ENCODE assay signal across 8 mouse cellular contexts in genomic region chr5:23518673-23519072, GRCm38 (mm10).
DNase-seq lines count a peak whose midpoint lies in the region; ATAC-seq lines count a peak whose summit lies in the region.

No protein-coding gene starts in this region.

- intact Hi-C loops in left cerebral cortex, postnatal 4 days (cut with DNase I), result no loop called here
- intact Hi-C loops in left cerebral cortex, postnatal 14 days (cut with DNase I), result no loop called here

- H3K27me3 ChIP-seq in heart, embryonic 16.5 days (ENCODE audit: control insufficient read depth, insufficient read depth, low read length), result no peaks in the 10 kb centered on the region
- H3K27me3 ChIP-seq in lung, embryonic 16.5 days (ENCODE audit: control insufficient read depth, insufficient read depth, low read depth, low read length), result no peaks in the 10 kb centered on the region
- no peaks in the 10 kb centered on the region for H3K27me3 ChIP-seq in midbrain, embryonic 15.5 days (replicated peaks)

- peaks cover 36% of the 10 kb centered on the region for H3K4me1 ChIP-seq in heart, embryonic 16.5 days (ENCODE audit: control insufficient read depth, insufficient read depth, low read length)
- H3K4me1 ChIP-seq in lung, embryonic 16.5 days (replicated peaks; ENCODE audit: control insufficient read depth, insufficient read depth, low read length), result peaks cover 12% of the 10 kb centered on the region
- peaks cover 5% of the 10 kb centered on the region; the same call in 1 of the 2 replicates for H3K4me1 ChIP-seq in midbrain, embryonic 15.5 days

- peak overlapping the region; percentile 91 for H3K27ac ChIP-seq in heart, embryonic 16.5 days (ENCODE audit: low read length)
- H3K27ac ChIP-seq in lung, embryonic 16.5 days (ENCODE audit: low read length), result no peak overlapping the region
- H3K27ac ChIP-seq in midbrain, embryonic 15.5 days, result no peak overlapping the region

- no peaks in the 10 kb centered on the region for H3K9me3 ChIP-seq in heart, embryonic 16.5 days (replicated peaks; ENCODE audit: control insufficient read depth, low read length)
- no peaks in the 10 kb centered on the region for H3K9me3 ChIP-seq in lung, embryonic 16.5 days (ENCODE audit: control insufficient read depth, low read length)
- H3K9me3 ChIP-seq in midbrain, embryonic 15.5 days, result no peaks in the 10 kb centered on the region

- peak overlapping the region; percentile 36 for H3K4me2 ChIP-seq in heart, embryonic 16.5 days (ENCODE audit: low read depth, low read length)
- H3K4me2 ChIP-seq in lung, embryonic 16.5 days (ENCODE audit: low read depth, low read length), result no peak overlapping the region
- H3K4me2 ChIP-seq in midbrain, embryonic 15.5 days, result no peak overlapping the region

- H3K36me3 ChIP-seq in heart, embryonic 16.5 days (ENCODE audit: control insufficient read depth, insufficient read depth), result peaks cover 9% of the 10 kb centered on the region
- peaks cover 16% of the 10 kb centered on the region for H3K36me3 ChIP-seq in lung, embryonic 16.5 days (ENCODE audit: control insufficient read depth, insufficient read depth, low read length)
- no peaks in the 10 kb centered on the region; the same call in 1 of the 2 replicates for H3K36me3 ChIP-seq in midbrain, embryonic 15.5 days (replicated peaks)

- no peak overlapping the region; the same call in 1 of the 2 replicates for H3K9ac ChIP-seq in heart, embryonic 16.5 days (ENCODE audit: low read length)
- H3K9ac ChIP-seq in lung, embryonic 16.5 days (ENCODE audit: low read length), result no peak overlapping the region
- H3K9ac ChIP-seq in midbrain, embryonic 15.5 days, result no peak overlapping the region

- ATAC-seq in heart, embryonic 16.5 days (replicated peaks; ENCODE audit: extremely low read depth, insufficient read depth, low FRiP score), result peak; percentile 82
- peak; percentile 86 for ATAC-seq in lung, embryonic 16.5 days (ENCODE audit: low read depth)
- no peak for ATAC-seq in erythroblast, adult 5-6 weeks (replicated peaks; ENCODE audit: low FRiP score, poor library complexity, severe bottlenecking)
- ATAC-seq in midbrain, embryonic 15.5 days (replicated peaks), result no peak

- 9% methylated on average over 3 of the region's 3 CpGs for WGBS in heart, embryonic 16.5 days
- 16% methylated on average over 3 of the region's 3 CpGs for WGBS in lung, embryonic 16.5 days
- WGBS in midbrain, embryonic 15.5 days, result 82% methylated on average over 3 of the region's 3 CpGs

- DNase-seq in left cerebral cortex, postnatal 4 days, result peak; percentile 66
- no peak for DNase-seq in left cerebral cortex, postnatal 14 days (ENCODE audit: low spot score in 2 of 2)
- peak; percentile 32 for DNase-seq in cerebellum, adult 8-10 months
- no peak for DNase-seq in urinary bladder, adult 18-20 months (ENCODE audit: low spot score in 2 of 2)

- no peak overlapping the region for H3K4me3 ChIP-seq in heart, embryonic 16.5 days (ENCODE audit: low read length)
- H3K4me3 ChIP-seq in lung, embryonic 16.5 days (ENCODE audit: low read length), result no peak overlapping the region
- H3K4me3 ChIP-seq in midbrain, embryonic 15.5 days, result no peak overlapping the region

Comparison
In these comparisons a context has a peak if more than half of its experiments do, and no peak if none do; other contexts are left out.
1. DNase-seq: peak in left cerebral cortex, postnatal 4 days (single experiment) and cerebellum, adult 8-10 months (single experiment); none in left cerebral cortex, postnatal 14 days (0 of 2) and urinary bladder, adult 18-20 months (0 of 2).
2. ATAC-seq: peak in heart, embryonic 16.5 days (single experiment) and lung, embryonic 16.5 days (single experiment); none in erythroblast, adult 5-6 weeks (single experiment) and midbrain, embryonic 15.5 days (single experiment).